Mouse (Mus musculus): Measurements from ENCODE around the gene Hcrtr1. TPM values are rescaled to one million over a fixed set of nuclear protein-coding genes. Genes with fewer than 3 reads are reported as not detected.

Gene Hcrtr1
- polyA plus RNA-seq (2012; rRNA removed): 3.9 and 4.5 TPM in 2 replicates

DNA sequence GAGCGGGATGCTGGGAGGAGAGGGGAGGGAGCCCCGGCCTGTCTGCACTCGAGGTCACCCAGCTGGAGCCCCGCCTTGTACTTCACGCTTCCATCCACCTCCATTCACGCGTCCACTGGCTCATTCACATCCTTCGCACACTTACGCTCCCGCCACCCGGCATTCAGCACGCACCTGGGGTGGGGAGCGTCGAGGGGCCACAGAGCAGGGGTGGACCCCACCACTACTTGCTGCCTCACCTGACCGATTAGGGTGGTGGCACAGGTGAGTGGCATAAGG lies at the start of gene Hcrtr1:
Gene Hcrtr1, minus strand, starts transcription at position 146 of the 279 bp plus-strand sequence.
- Histone ChIP-seq H3K27ac (ENCODE audit: insufficient read depth, low read length) (no peak within 1 kb of the TSS), H3K4me3 (ENCODE audit: insufficient read depth, low read length) (peak within 1 kb of the TSS; percentile 22), H3K4me1 (ENCODE audit: control insufficient read depth, insufficient read depth, low read length) (0 out of 2 replicates have a peak, but pooled peaks cover 2% of the 10 kb centered on the region)
- no peak for TF ChIP-seq CTCF (IDR thresholded peaks at IDR 0.05; ENCODE audit: extremely low read depth, insufficient read depth, low read length)
- no peak for TF ChIP-seq POLR2A (IDR thresholded peaks at IDR 0.05; ENCODE audit: extremely low read depth, insufficient read depth, low read length)

DNA sequence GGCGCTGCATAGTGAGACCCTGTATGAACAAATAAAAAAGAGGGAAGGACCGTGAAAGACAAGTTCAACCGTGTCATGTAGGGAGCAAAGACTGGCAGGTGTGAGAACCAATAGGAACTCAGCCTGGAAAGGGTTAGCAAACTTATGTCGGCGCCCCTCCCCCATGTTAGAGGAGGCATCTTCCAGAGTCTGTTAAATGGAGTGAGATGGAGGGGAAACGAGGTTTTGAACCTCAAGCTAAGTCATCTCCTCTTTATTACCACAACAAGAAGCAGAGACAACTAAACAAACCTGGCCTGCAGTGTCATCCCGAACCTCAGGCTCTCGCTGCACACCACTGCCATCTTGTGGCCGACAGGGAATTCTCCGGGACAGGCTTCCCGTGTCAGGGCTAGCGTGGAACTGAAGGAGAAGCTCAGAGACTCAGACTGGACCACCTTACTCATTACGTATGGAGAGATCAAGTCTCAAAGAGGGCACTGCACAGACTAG lies 49.7 kb upstream of the Hcrtr1 start:
- TF ChIP-seq POLR2A (IDR thresholded peaks at IDR 0.05; ENCODE audit: extremely low read depth, insufficient read depth, low read length) (no peak), CTCF (IDR thresholded peaks at IDR 0.05; ENCODE audit: extremely low read depth, insufficient read depth, low read length) (peak; percentile 97)
- no peak overlapping the region for H3K4me3 ChIP-seq (ENCODE audit: insufficient read depth, low read length)
- no peak overlapping the region for H3K27ac ChIP-seq (ENCODE audit: insufficient read depth, low read length)
- H3K4me1 ChIP-seq (ENCODE audit: control insufficient read depth, insufficient read depth, low read length): no peaks in the 10 kb centered on the region

DNA sequence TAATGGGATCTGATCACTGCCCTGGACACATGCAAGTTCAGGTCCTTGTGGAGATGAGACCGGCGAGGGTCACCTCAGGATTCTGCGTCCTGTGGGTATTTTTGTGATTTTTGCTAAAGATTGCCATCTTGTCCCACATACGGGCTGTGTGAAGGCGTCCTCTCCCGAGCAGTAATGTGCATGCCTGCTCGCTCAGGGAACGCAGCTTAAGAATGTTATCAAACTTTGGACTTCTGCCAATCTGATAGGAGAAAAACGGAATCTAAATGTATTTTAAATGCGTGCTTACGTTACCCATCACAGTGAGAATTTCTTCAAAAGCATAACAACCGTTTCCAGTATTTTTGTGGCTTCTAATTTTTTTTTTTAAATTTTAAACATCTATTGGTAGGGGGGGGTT lies 47.7 kb upstream of the Hcrtr1 start:
- Histone ChIP-seq H3K27ac (ENCODE audit: insufficient read depth, low read length) (no peak overlapping the region), H3K4me3 (ENCODE audit: insufficient read depth, low read length) (no peak overlapping the region), H3K4me1 (ENCODE audit: control insufficient read depth, insufficient read depth, low read length) (no peaks in the 10 kb centered on the region)
- no peak for TF ChIP-seq POLR2A (IDR thresholded peaks at IDR 0.05; ENCODE audit: extremely low read depth, insufficient read depth, low read length)
- TF ChIP-seq CTCF (IDR thresholded peaks at IDR 0.05; ENCODE audit: extremely low read depth, insufficient read depth, low read length): no peak

DNA sequence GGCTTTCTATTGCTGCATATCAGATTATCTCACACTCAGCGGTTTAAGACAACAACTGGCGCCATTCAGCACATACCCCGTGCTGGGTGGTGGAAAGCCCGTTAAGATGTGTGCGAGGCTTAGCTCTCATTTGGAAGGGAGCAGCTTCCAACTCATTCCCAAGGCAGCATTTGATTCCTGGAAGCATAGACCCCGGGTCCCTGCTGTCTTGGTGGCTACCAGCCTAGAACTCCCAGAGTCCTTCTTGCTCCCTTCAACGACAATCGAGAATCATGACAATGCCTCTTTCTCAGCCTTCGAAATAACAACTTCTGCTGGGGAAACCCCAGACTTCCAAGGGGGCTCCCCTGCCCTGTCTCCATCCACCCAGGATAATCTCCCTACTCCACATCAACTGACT lies 47.3 kb upstream of the Hcrtr1 start:
- no peak for TF ChIP-seq CTCF (IDR thresholded peaks at IDR 0.05; ENCODE audit: extremely low read depth, insufficient read depth, low read length)
- no peak for TF ChIP-seq POLR2A (IDR thresholded peaks at IDR 0.05; ENCODE audit: extremely low read depth, insufficient read depth, low read length)
- Histone ChIP-seq H3K27ac (ENCODE audit: insufficient read depth, low read length) (no peak overlapping the region), H3K4me3 (ENCODE audit: insufficient read depth, low read length) (no peak overlapping the region), H3K4me1 (ENCODE audit: control insufficient read depth, insufficient read depth, low read length) (no peaks in the 10 kb centered on the region)

DNA sequence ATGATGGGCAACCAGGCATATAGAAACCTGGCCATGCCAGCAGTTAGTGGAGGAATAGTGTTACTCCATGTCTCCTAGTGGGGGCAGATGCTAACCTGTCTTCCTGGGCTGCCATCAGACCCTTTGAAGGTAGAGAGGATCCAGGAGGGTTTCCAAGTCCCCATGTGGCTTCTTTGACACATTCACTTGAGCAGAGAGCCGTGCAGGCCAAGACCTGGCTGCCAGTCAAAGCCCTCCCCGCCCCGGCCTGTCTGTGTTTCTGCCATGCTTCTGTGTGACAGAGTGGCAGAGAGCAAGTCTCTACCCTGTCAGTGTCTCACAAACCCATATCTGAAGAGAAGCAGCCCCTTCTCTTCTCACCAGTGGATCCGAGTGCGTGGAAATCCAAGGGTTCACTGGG lies 44.7 kb upstream of the Hcrtr1 start:
- Histone ChIP-seq H3K4me1 (ENCODE audit: control insufficient read depth, insufficient read depth, low read length) (no peaks in the 10 kb centered on the region), H3K27ac (ENCODE audit: insufficient read depth, low read length) (no peak overlapping the region), H3K4me3 (ENCODE audit: insufficient read depth, low read length) (no peak overlapping the region)
- TF ChIP-seq CTCF (IDR thresholded peaks at IDR 0.05; ENCODE audit: extremely low read depth, insufficient read depth, low read length) (no peak), POLR2A (IDR thresholded peaks at IDR 0.05; ENCODE audit: extremely low read depth, insufficient read depth, low read length) (no peak)

DNA sequence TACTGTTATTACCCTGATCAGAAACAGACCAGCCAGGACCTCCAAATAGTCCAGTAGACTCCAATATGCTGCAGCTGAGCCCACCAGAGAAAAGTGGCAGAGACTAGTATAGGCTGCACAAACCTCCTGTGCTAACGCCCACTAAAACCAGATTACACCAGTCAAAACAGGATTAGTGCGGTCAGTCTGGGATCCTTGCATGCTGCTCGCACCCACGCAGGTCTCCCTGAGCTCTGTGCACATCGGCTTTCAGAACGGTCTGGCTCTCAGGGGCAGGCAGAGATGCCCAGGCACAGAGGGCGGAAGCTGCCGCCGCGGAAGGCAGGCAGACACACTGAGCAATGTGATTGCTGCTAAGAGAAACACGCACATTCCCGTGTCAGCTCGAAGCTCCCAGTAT lies 43.9 kb upstream of the Hcrtr1 start:
- no peak overlapping the region for H3K27ac ChIP-seq (ENCODE audit: insufficient read depth, low read length)
- TF ChIP-seq CTCF (IDR thresholded peaks at IDR 0.05; ENCODE audit: extremely low read depth, insufficient read depth, low read length) (no peak), POLR2A (IDR thresholded peaks at IDR 0.05; ENCODE audit: extremely low read depth, insufficient read depth, low read length) (no peak)
- no peaks in the 10 kb centered on the region for H3K4me1 ChIP-seq (ENCODE audit: control insufficient read depth, insufficient read depth, low read length)
- no peak overlapping the region for H3K4me3 ChIP-seq (ENCODE audit: insufficient read depth, low read length)

DNA sequence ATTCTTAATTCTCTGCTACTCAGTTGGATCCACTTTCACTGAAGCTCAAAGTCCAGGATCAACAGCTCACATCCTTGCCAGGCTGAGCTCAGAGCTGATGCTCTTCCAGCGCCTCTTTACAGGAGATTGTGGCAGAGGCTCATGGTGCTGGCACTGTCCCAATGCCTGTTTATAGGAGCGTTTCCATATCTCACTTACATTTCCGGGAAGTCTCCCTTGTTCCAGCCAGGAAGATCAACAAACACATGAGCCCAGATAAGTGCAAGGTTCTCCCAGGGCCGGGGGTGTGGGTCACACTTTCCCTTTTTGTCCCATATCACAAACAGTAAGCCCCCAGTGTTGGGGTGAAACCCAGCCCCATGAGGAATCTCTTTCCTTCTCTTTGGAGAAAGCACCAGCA lies 42.7 kb upstream of the Hcrtr1 start:
- H3K4me1 ChIP-seq (ENCODE audit: control insufficient read depth, insufficient read depth, low read length): no peaks in the 10 kb centered on the region
- no peak overlapping the region for H3K4me3 ChIP-seq (ENCODE audit: insufficient read depth, low read length)
- no peak for TF ChIP-seq CTCF (IDR thresholded peaks at IDR 0.05; ENCODE audit: extremely low read depth, insufficient read depth, low read length)
- H3K27ac ChIP-seq (ENCODE audit: insufficient read depth, low read length): no peak overlapping the region

DNA sequence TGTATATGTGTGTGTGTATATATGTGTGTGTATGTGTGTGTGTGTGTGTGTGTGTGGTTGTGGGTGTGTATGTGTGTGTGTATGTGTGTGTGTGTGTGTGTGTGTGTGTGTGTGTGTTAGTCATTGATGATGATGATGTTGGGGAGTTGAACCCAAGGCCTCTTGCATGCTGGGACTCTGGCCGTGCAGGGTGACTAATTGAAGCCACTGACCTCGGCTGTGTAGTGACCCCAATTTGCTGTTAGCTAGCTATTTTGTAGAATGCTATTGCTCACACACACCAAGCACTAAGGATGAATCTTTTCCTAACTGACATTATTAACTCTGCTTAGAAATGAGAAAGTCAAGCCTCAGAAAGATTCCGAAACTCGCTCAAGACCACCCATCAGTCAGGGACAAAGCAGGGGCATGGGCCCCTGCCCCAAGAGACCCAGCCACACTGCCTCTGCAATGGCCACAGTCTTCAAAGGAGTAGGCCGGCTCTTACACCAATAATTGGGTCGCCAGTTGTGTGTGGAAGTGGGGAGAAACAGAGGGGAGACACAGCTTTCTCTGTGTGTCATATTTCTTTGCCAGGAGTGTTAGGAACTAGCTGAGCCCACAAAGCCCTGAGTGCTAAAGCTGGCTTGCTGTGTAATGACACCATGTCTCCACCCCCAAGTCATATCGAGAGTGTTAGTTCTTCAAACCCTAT lies 41.9 kb upstream of the Hcrtr1 start:
- Histone ChIP-seq H3K27ac (ENCODE audit: insufficient read depth, low read length) (no peak overlapping the region), H3K4me1 (ENCODE audit: control insufficient read depth, insufficient read depth, low read length) (no peaks in the 10 kb centered on the region), H3K4me3 (ENCODE audit: insufficient read depth, low read length) (no peak overlapping the region)
- TF ChIP-seq CTCF (IDR thresholded peaks at IDR 0.05; ENCODE audit: extremely low read depth, insufficient read depth, low read length) (no peak), POLR2A (IDR thresholded peaks at IDR 0.05; ENCODE audit: extremely low read depth, insufficient read depth, low read length) (no peak)

DNA sequence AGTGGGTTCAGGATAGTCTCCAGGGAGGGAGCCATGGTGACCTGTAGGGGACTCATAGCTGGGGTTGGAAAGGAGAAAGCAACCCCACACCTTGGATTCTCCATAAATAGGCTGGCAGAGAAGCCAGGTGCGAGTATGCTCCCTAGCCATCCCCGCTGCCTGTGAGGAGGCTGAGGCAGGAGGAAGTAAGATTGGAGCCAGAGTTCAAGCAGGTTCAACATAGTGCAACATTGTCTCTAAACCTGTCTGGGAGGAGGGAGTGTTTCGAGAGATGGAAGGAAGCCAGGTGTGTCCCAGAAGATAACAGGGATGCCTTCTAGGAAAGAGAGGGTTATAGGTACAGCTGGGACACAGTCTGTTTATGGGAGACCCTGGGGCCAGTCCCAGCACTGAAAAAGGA lies 40.7 kb upstream of the Hcrtr1 start:
- Histone ChIP-seq H3K4me3 (ENCODE audit: insufficient read depth, low read length) (no peak overlapping the region), H3K4me1 (ENCODE audit: control insufficient read depth, insufficient read depth, low read length) (no peaks in the 10 kb centered on the region), H3K27ac (ENCODE audit: insufficient read depth, low read length) (no peak overlapping the region)
- TF ChIP-seq POLR2A (IDR thresholded peaks at IDR 0.05; ENCODE audit: extremely low read depth, insufficient read depth, low read length) (no peak), CTCF (IDR thresholded peaks at IDR 0.05; ENCODE audit: extremely low read depth, insufficient read depth, low read length) (no peak)

DNA sequence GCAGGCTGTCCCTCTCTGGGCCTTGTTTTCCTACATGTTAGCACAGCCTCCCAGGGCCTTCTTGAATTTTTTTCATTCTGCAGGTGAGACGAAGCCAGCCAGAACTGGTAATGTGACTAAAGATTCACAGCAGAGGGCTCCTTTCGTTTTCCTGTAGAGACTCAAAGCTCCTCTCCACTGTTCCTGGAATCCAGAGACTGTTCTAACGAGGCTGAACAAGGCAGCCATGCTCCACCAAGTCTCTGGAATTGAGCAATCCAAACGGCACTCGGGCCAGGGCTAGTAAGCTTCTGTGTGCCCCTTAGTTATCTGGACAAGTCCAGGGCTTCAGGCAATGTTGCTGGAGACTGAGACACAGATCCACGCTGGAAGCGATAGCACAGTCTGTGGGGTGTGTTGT lies 38.4 kb upstream of the Hcrtr1 start:
- no peaks in the 10 kb centered on the region for H3K4me1 ChIP-seq (ENCODE audit: control insufficient read depth, insufficient read depth, low read length)
- no peak overlapping the region for H3K27ac ChIP-seq (ENCODE audit: insufficient read depth, low read length)
- TF ChIP-seq CTCF (IDR thresholded peaks at IDR 0.05; ENCODE audit: extremely low read depth, insufficient read depth, low read length): no peak
- no peak for TF ChIP-seq POLR2A (IDR thresholded peaks at IDR 0.05; ENCODE audit: extremely low read depth, insufficient read depth, low read length)
- no peak overlapping the region for H3K4me3 ChIP-seq (ENCODE audit: insufficient read depth, low read length)
